In genomic region chr10:3741791-3742190, GRCm38 (mm10) we compare ENCODE assay signal across 10 mouse cellular contexts. TPM values are rescaled to one million over a fixed set of nuclear protein-coding genes. Genes with fewer than 3 reads are reported as not detected.
DNase-seq lines count a peak whose midpoint lies in the region; ATAC-seq lines count a peak whose summit lies in the region.
"Had no signal": no experiment of that assay in that cellular context is flagged by ENCODE, and none has a peak within 500 bp of the region (broad histone marks: within the 10 kb centered on the region; RNA-seq: fewer than 3 reads in every experiment).

No protein-coding gene starts in this region.

- 0 out of 2 replicates have a peak overlapping the region, but pooled peaks have one; percentile 37 for H3K9ac ChIP-seq in heart, embryonic 12.5 days
- H3K9ac ChIP-seq in heart, embryonic 15.5 days: no peak overlapping the region
- H3K9ac ChIP-seq in liver, embryonic 11.5 days (ENCODE audit: low read depth, low read length): no peak overlapping the region

- 8% methylated on average over 5 of the region's 5 CpGs for WGBS in heart, embryonic 12.5 days
- WGBS in heart, embryonic 15.5 days: 14% methylated on average over 5 of the region's 5 CpGs
- 15% methylated on average over 5 of the region's 5 CpGs for WGBS in liver, embryonic 11.5 days

- intact Hi-C loops in heart, postnatal 36 days (cut with DNase I): loop anchor here (1.0 to 10.0 kb wide), 7 partner anchors 44 to 200 kb away; no protein-coding TSS in a partner anchor

- ATAC-seq in heart, embryonic 12.5 days (ENCODE audit: insufficient number of reproducible peaks, low FRiP score): no peak
- no peak for ATAC-seq in heart, embryonic 15.5 days (replicated peaks; ENCODE audit: insufficient number of reproducible peaks, insufficient read depth, low FRiP score, low read depth)
- ATAC-seq in liver, embryonic 11.5 days (replicated peaks; ENCODE audit: low FRiP score): no peak
- ATAC-seq in erythroid progenitor cell, adult 5-6 weeks (replicated peaks; ENCODE audit: low FRiP score, poor library complexity, severe bottlenecking): no peak
- ATAC-seq: CD4-positive, CD25-positive, alpha-beta regulatory T cell, adult 4 months had no signal

- H3K4me3 ChIP-seq in heart, embryonic 12.5 days: peak overlapping the region; percentile 24
- peak overlapping the region; percentile 42 for H3K4me3 ChIP-seq in brown adipose tissue, adult 24 weeks (ENCODE audit: insufficient read depth, low read depth, low read length)
- H3K4me3 ChIP-seq in heart, embryonic 15.5 days: peak overlapping the region; percentile 77
- H3K4me3 ChIP-seq in liver, embryonic 11.5 days (ENCODE audit: low read depth, low read length): no peak overlapping the region

- H3K4me2 ChIP-seq in heart, embryonic 12.5 days: peak overlapping the region; percentile 56
- H3K4me2 ChIP-seq in heart, embryonic 15.5 days: peak overlapping the region; percentile 98
- H3K4me2 ChIP-seq in liver, embryonic 11.5 days: peak overlapping the region; percentile 89

- DNase-seq in heart, postnatal 36 days: no peak
- no peak for DNase-seq in liver, embryonic 11.5 days (ENCODE audit: low spot score)
- no peak for DNase-seq in right cerebral cortex, adult 2 months (ENCODE audit: low spot score in 2 of 2)
- no peak for DNase-seq in ovary, adult 18-20 months (ENCODE audit: low spot score)
- DNase-seq: thymus, postnatal 36 days had no signal

- no peaks in the 10 kb centered on the region for H3K9me3 ChIP-seq in heart, embryonic 12.5 days (replicated peaks)
- H3K9me3 ChIP-seq in heart, embryonic 15.5 days (replicated peaks): no peaks in the 10 kb centered on the region
- no peaks in the 10 kb centered on the region for H3K9me3 ChIP-seq in liver, embryonic 11.5 days (ENCODE audit: control insufficient read depth, low read length)

- H3K4me1 ChIP-seq in heart, embryonic 12.5 days (replicated peaks): peaks cover 5% of the 10 kb centered on the region
- peaks cover 11% of the 10 kb centered on the region for H3K4me1 ChIP-seq in brown adipose tissue, adult 24 weeks (ENCODE audit: control insufficient read depth, insufficient read depth, insufficient read length, low read length)
- peaks cover 9% of the 10 kb centered on the region for H3K4me1 ChIP-seq in heart, embryonic 15.5 days (replicated peaks)
- H3K4me1 ChIP-seq in liver, embryonic 11.5 days (replicated peaks; ENCODE audit: control insufficient read depth, insufficient read depth, low read length): 0 out of 2 replicates have a peak, but pooled peaks cover 2% of the 10 kb centered on the region

- H3K27ac ChIP-seq in heart, embryonic 12.5 days (ENCODE audit: poor library complexity, severe bottlenecking): peak overlapping the region; percentile 55
- peak overlapping the region; percentile 66 for H3K27ac ChIP-seq in brown adipose tissue, adult 24 weeks (replicated peaks; ENCODE audit: low read depth, low read length)
- peak overlapping the region; percentile 57; the same call in 1 of the 2 replicates for H3K27ac ChIP-seq in heart, embryonic 15.5 days
- H3K27ac ChIP-seq in liver, embryonic 11.5 days (ENCODE audit: low read depth, low read length): no peak overlapping the region

- H3K36me3 ChIP-seq in heart, embryonic 12.5 days: no peaks in the 10 kb centered on the region
- H3K36me3 ChIP-seq in heart, embryonic 15.5 days: no peaks in the 10 kb centered on the region
- H3K36me3 ChIP-seq in liver, embryonic 11.5 days (ENCODE audit: control insufficient read depth, insufficient read depth, low read length): no peaks in the 10 kb centered on the region

- no peaks in the 10 kb centered on the region for H3K27me3 ChIP-seq in heart, embryonic 12.5 days (replicated peaks)
- no peaks in the 10 kb centered on the region for H3K27me3 ChIP-seq in heart, embryonic 15.5 days
- peaks cover 4% of the 10 kb centered on the region for H3K27me3 ChIP-seq in liver, embryonic 11.5 days (replicated peaks; ENCODE audit: control insufficient read depth, insufficient read depth, low read length)

RNA-seq across cellular contexts. Expression of gene Plekhg1, which starts 1.6 kb away (rescaled TPM):
- polyA plus RNA-seq in heart, embryonic 12.5 days (2016; fragmentation: Nextera tagmentation; extraction: Ambion mirVana): 8.6 and 9.5 TPM in 2 replicates
- total RNA-seq in heart, postnatal 36 days (2021): 10 to 100 TPM in 1 of 2 experiments, 1 to 10 TPM in 1; 9.1 to 11.4 TPM
- 1.1 and 2.1 TPM in 2 replicates for polyA plus RNA-seq in brown adipose tissue, adult 24 weeks (2012; ENCODE audit: insufficient read depth, insufficient read length, missing spikeins)
- 7.6 and 8.0 TPM in 2 replicates for polyA plus RNA-seq in heart, embryonic 15.5 days (2015; fragmentation: Nextera tagmentation; extraction: Ambion mirVana)
- polyA plus RNA-seq in liver, embryonic 11.5 days (2014; fragmentation: Nextera tagmentation; extraction: Ambion mirVana): 4.4 and 4.9 TPM in 2 replicates
- total RNA-seq in erythroid progenitor cell, adult 5-6 weeks (2015; ENCODE audit: low replicate concordance): 0.72 and 2.5 TPM in 2 replicates
- 0.51 TPM in 1 of 2 replicates, not detected in the other for total RNA-seq in erythroid progenitor cell, adult 5-6 weeks (2017; ENCODE audit: low replicate concordance)
